Mouse (Mus musculus) brain, embryonic 18.5 days (tissue): ENCODE data around the gene Olfr224.
"Not testable (repeated sequence)": the region's sequence is repeated elsewhere in the genome, so short reads cannot be mapped to it uniquely, and the experiment has no call there.

Experiments used
- DNase-seq: peaks from one replicate; pipeline ENCODE4 v3.0.0-alpha.2; 2012; ENCODE audit warnings: low read depth, low spot score

Olfr224 gene

DNA sequence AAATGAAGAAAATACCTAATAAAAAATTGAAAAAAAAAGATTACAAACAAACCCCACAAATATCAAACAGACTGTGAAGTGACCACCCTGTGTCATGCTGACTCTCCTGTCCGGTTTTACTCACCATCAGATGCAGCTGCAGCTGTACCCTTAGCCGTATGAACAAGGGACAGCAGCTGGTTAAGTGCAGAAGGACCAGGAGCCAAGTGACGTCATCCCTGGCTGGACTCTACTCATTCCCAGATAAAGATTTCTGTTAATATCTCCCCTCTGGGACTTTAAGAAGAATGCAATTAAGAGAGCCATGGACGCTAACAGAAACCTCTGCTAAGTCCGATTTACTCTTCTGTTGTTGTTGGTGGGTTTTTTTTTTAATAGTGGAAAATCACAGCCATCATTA, at the start of gene Olfr224:
Olfr224 (minus strand) TSS at position 149 of the 400 bp plus-strand sequence.
- no peak for DNase-seq

DNA sequence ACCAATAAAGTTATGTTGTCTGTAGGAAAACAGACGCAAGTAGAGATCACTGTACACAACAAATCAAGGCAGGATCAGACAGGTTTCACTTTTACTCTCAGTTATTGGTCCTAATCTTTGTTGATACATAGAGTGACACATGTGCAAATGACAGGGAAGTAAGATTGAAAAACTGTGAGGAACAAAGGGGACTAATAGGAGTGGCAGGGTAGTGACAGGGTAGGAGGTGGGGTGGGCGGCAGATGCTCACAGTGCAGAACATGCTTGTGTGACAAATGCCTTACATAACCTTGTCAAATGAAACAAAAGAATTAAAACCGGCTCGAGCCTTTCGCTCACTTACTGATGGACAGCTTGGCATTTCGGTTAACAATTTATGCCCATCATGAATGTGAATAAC, 48.4 kb upstream of the Olfr224 start:
- no peak for DNase-seq

DNA sequence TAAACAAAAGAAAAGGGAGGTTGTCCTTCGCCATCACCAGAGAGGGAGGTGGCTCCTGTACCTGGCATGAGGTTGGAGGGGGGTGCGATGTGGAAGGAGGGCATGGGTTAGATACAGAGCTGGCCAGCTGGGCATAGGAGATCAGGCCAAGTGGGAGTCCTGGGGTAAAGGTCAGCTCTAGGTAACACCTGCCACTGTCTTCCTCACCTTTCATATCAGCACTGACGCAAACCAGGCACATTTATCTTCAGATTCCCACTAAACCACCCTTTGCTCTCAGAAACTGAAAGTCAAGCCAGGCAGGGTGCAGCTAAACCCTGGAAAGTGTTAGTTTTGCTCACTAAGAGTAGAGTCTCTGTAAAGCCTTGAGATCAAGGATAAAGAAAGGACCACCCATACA, 48.0 kb upstream of the Olfr224 start:
- no peak for DNase-seq

DNA sequence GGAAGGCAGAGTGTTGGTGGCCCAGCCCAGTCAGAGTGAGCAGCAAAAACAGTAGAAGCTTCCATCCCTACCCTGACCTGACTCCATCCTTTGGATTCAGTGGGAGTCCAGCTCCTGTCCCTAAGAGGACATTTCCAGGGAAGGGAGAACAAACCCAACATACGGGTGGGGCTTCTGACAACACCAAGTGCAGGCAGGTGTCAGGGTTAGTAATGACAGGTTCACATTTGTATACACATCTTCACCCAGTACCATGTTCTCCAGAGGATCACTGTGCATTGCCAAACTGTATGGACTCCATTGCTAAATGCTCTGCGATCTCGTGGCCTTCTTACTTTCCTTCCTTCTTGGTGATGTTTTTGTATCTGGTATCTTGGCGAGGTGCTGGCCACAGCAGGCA, 45.6 kb upstream of the Olfr224 start, which contains the start of gene 2210407C18Rik:
2210407C18Rik (minus strand) TSS at position 101 of the 400 bp plus-strand sequence.
- DNase-seq: no peak

DNA sequence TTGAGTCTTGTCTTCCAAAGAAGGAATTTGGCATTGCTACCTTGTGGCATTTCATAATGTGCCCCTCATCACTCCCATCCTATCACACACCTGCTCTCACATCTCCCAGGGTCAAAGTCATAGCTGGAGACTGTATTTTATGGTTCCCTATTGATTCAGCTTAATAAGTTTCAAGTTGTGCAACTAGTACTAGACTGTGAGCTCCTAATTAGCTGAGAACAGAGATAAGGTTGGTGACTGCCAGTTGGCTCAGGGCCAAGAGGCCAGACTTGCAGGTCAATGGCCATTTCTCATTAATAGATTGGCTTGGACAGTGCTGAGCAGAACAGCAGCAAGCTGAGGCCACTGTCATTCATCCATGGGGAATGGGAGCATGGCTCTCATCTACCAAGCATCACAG, 44.2 kb upstream of the Olfr224 start:
- DNase-seq: no peak

DNA sequence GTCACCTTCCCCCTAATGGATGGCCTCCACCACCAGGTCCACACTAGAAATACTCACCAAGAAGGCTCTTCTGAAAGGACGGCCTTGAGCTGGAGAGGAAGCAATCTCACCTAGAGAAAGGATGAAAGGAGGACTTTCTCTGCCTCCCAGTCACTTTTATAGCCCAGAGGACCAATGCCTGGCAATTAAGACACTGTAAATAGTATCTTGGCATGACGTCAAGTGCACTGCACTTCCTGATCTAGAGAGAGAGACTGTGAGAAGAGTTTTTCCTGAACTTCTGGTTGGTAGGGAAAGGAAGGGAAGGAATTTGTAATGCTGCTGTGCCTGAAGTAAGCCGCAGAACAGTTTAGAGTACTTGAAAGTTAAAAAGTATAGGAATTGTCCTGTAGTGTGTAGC, 43.0 kb upstream of the Olfr224 start:
- no peak for DNase-seq

DNA sequence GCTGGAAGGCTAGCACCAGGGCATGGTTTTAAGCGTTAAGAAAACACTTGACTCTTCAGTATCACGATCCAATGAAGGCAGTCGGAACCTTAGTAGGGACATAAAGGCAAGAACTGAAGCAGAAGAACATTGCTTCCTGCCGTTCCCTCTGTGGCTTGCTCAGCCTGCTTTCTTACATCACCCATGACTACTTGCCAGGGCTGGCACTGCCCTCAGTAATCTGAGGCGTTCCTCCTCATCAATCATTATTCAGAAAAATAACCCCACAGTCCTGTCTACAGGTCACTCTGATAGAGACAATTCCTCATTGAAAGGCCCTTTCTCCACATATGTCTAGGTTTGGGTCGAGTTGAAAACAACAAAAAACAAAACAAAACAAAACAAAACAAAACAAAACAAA, 36.7 kb upstream of the Olfr224 start:
- no peak for DNase-seq

DNA sequence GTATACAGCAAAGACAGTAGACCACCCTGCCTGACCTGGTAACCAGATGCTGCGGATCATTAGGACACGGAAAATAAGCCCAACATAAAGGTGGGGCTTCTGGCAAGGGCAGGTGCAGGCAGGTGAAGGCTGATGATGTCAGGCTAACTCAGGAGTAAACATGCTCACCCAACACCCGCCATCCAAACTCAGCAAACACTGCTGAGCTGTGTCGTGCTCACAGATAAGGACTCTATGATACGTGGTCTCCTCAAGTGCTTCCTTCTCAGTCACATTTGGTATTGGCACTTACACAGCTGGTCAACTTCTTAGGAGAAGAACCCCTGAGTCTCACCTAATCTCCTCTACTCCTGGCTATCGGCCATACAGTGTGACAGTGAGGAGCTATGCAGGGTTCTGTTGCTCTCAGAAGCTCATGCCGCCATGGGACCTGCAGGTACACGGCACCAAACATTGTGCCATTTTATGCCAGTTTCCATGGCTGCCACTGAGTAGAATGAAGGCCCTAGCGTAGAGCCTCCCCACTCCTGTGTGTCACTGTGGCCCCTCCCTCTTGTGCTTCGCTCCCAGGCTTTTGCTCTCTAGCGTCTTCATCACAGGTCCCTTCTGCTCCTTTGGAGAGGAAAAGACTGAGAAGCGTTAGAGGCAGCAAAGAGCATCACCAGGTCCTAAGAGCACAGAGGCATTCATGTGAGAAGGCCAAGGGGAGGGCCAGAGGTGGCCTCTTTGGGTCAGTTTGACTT, 36.0 kb upstream of the Olfr224 start:
- no peak for DNase-seq

DNA sequence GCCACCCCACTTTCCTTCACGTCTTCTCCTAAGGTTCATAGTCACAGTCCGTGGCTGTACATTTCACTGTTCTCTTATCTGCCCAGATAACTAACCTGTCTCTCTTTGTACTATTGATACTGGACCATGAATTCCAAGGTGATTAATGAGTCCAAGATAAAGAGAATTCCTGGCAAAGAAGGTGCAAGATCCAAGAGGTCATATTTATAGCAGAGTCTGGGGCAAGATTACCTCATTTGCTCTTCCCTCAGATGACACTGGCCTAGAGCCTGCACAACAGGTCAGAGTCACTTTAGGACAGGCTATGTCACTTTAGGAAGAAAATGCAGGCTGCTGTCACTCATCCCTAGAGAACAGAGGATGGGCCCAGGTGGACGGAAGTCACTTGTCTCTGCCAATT, 34.9 kb upstream of the Olfr224 start:
- no peak for DNase-seq

DNA sequence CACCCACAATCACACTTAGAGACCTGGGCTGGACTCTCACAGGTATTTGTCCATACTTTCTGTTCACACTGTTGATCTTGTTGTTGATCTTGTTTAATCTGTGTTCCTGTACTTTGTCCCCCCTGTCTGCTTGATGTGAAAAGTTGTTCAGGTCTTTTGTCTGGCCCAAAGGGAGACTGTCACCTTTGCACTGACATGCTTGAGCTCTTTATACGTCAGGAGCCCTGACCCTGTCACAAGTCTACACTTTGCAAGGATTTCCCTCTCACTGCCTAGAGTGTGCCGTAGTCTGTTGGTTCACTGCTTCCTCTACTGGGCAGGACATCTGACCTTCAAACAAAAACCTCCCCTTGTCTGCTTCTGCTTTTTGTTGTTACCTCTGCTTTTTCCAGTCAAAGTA, 34.3 kb upstream of the Olfr224 start:
- DNase-seq: no peak

DNA sequence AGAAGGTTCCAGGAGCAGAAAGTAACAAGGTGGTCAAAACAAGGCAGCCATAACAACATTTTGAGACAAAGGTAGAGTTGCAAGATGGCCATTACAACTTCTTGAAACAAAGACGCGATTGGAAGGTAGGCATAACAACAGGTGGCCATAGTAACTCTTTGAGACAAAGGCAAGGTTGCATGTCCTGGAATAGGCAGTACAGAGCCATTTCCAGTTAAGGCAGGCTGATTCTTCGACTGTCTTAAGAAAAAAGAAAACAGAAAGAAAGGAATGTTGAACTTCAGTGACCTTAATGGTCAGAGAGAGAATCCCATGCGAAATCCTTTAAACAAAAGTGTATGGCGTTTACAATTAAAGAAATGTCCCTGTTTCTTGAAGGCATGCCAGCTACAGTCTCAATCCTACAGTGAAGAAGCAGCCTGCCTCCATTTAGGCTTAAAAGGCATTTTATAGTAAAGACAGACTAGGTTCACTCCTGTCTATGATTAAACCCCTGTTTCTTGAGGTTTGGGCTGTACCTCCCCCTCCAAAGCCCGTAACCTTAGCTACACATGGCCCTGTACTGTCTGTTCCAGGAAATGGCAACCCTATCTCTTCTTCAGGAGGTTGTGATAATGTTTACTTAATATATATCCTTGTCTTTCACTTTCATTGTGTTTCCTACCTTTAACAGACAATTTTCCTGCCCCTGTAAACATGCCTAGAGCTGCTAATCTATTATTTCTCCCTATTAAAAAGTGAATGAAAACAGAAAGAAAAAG, 32.6 kb upstream of the Olfr224 start:
- DNase-seq: no peak

DNA sequence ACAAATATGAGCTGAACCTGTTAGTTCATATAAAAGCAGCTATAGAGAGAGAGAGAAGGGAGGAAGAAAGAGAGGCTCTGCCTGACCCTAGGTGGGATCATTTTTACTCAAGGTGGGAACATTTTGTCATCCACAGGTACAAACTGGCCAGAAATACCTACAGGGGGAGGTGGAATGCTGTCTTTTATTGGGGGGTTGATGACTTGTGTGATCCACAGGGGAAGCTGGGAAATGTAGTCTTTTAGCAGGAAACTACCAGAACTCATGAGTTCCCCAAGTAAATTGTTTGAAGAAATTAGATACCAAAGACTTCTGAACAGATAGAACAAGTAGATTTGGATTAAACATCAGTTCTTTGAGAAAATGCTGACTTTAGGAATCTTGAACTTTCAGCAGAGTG, 31.7 kb upstream of the Olfr224 start:
- no peak for DNase-seq

DNA sequence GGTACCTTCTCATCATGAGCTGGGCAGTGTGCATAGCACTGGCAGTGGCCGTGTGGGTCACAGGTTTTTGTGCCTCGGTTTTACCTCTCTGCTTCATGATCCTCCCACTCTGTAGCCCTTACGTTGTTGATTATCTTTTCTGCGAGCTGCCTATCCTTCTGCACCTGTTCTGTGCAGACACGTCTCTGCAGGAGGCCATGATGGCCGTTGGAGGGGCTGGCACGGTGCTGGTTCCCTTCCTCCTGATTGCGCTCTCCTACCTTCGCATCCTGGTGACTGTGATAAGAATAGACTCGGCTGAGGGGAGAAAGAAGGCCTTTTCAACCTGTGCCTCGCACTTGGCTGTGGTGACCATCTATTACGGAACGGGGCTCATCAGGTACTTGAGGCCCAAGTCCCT, 27.5 kb upstream of the Olfr224 start:
- DNase-seq: no peak

DNA sequence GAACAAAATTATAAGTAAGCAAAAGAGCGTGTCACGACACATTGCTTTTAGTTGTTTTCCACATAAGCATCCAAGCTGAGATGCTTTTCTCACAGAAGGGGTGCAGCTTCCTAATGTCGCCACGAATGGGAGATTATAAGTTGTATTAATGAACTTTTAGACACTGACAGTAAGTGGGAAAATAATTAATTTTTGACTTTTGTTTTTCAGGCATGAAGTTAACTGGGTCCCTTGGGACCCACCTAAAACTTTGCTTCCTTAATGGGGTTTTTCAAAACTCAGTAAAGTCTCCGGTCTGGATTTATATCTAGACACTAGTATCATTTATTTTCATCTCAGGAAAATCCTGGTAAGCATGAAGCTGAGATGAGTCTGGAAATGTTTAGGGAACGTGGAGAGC, 24.5 kb upstream of the Olfr224 start, which contains the start of gene Olfr324:
Olfr324 (plus strand) TSS at position 301 of the 400 bp plus-strand sequence.
- no peak for DNase-seq

DNA sequence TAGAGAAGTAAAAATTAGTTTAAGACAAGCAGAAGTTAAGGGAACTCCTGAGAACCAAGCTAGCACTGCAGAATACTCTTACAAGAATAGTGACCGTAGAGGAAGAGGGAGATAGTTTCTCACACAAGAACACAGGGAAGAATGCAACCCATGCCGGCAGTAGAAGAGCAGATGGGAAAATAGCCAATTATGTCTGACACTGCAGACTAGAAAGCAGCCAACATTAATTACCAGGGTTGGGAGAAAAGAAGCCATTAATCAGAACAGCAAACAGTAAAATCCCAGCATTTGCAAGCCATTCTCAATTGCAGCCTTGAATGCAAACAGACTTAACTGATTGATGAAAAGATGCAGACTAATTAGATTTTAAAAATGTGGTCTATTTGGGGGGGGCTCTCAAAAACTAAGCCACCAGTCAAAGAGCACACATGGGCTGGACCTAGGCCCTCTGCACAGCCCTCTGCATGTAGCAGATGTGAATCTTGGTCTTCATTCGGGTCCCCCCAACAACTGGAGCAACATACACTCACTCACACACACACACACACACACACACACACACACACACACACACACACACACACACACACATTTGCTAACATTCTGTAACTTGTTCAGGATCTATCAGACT, 18.4 kb upstream of the Olfr224 start:
- DNase-seq: peak; percentile 24

DNA sequence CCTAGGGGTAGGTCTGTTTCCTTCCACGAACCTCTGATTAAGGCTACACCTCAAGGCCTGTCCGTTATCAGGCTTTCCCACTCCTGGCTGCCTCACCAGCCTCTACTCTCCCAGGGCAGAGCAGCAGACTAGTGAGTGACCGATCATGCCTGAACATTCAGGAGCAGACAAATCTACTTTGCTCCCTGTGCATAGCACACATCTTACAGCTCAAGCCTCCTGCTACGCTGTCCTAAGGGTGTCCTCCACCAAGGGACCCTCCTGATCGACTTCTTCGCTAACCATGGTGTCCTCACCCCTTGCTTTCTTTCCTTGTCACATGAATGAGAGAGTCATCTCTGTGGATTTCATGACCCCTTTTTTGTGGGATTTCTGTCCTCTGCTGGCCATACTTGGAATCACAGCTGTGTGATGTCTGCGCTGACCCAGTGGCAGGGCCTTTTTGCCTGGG, 17.6 kb upstream of the Olfr224 start:
- no peak for DNase-seq

DNA sequence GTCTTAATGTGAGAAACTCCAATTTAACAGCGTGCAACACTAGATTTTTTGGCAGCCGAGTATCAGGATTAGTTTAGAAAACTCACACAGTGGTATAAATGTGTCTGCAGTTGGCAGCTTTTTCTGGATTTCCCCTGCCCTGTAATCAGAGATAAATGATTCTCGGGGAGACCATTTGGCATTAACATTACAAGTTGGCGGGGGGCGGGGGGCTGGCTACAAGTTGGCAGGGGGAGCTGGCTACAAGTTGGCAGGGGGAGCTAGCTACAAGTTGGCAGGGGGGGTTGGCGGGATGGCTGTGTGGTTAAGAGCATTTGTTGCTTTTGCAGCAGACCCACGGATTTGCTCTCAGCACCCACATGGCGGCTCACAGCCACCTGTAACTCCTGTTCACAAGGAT, 8.3 kb upstream of the Olfr224 start:
- peak; percentile 74 for DNase-seq

DNA sequence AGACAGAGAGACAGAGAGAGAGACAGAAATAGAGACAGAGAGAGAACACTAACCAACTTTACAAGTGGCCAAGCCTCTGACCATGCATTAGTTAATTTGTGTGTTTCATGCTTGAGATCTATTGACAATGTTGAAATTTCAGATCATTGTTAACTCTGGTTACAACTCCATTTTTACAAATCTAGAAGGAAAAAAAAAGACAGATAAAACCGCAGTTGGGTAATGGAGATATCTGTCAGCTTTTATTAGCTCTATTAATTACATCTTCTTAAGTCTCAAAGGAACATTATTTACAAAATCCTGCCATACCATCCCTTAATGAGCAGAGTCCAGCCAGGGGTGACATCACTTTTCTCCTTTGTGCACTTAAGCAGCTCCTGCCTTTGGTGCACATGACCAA, 7.1 kb upstream of the Olfr224 start, which contains the start of gene Olfr325:
Olfr325 (plus strand) TSS at position 301 of the 400 bp plus-strand sequence.
- no peak for DNase-seq

DNA sequence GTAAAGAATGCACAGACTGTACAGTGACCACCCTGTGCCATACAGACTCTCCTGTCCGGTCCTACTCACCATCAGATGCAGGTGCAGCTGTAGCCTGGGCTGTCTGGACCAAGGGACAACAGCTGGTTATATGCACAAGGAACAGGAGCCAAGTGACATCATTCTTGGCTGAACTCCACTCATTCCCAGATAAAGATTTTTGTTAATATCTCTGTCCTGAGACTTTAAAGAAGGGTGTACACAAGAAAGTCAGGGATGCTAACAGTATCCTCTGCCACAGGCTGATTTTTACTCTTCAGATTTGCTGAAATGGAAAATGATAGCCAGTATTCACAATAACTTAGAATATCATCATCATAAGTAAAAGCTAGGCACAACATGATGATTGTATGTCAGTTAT, 14.8 kb downstream of the Olfr224 start, which contains the start of gene Olfr328:
Olfr328 (minus strand) TSS at position 101 of the 400 bp plus-strand sequence.
- DNase-seq: no peak

DNA sequence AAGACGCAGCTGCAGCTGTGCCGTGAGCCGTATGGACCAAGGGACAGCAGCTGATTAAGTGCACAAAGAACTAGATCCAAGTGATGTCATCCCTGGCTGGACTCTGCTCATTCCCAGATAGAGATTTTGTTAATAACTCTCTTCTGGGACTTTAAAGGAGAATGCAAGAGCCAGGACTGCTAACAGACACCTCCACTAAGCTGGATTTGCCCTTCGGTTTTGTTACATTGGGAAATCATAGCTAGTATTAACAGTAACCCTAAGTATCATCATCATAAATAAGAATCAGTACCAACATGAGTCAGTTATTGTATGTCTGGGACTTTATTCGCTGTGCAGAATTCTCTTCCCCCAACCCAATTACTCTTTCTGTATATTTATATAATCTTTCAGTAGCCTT, 24.0 kb downstream of the Olfr224 start, which contains the start of gene Olfr329-ps:
Olfr329-ps (minus strand) TSS at position 101 of the 400 bp plus-strand sequence.
- no peak for DNase-seq

DNA sequence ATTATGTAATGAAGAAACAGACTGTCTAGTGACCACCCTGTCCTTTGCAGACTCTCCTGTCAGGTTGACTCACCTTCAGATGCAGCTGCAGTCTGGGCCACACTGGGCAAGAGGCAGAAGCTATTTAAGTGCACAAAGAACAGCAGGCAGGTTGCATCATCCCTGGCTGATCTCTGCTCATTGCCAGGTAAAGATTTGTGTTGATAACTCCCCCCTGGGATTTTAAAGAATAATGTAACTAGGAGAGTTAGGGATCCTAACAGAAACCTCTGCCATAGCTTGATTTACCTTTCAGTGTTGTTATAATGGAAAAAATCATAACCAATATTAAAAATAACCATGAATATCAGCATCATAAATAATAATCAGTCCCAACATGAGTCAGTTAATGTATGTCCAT, 35.6 kb downstream of the Olfr224 start, which contains the start of gene Olfr330:
Olfr330 (minus strand) TSS at position 101 of the 400 bp plus-strand sequence.
- not testable (repeated sequence) for DNase-seq

DNA sequence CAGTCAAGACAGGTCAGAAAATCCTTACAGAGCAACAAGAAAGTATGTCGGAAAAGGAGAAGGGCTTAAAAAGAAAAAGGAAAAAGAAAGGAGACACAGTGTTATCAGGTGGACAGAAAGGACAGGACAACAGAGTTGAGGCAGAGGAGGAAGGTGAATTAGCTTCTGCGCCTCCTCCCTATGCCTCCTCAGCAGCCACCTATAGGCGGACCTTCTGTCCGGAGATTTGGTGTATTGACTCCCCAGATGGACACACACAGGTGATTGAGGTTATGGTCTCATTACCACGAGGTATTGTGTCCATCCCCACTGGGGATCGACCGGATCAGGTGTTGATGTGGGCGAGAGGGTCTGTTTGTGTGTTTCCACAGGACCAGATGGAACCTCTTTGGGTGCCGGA, 50.6 kb downstream of the Olfr224 start:
- DNase-seq: not testable (repeated sequence)
